Mouse (Mus musculus) cerebellum, adult 2 months (tissue): ENCODE data around the gene Efemp1.

Source experiments
- CTCF ChIP-seq: fragments of 200-500 bp; IDR thresholded peaks from 2 replicates; pipeline ENCODE4 v1.5.1; 2011; ENCODE audit warnings: low read depth, mild to moderate bottlenecking, control low read depth, low read length, moderate library complexity, borderline replicate concordance; ENCODE audit not compliant: insufficient read depth
- POLR2A ChIP-seq: fragments of 200-500 bp; IDR thresholded peaks from 2 replicates; pipeline ENCODE4 v1.6.1; 2011; ENCODE audit warnings: low read length, control low read depth, borderline replicate concordance; ENCODE audit not compliant: insufficient read depth

DNA sequence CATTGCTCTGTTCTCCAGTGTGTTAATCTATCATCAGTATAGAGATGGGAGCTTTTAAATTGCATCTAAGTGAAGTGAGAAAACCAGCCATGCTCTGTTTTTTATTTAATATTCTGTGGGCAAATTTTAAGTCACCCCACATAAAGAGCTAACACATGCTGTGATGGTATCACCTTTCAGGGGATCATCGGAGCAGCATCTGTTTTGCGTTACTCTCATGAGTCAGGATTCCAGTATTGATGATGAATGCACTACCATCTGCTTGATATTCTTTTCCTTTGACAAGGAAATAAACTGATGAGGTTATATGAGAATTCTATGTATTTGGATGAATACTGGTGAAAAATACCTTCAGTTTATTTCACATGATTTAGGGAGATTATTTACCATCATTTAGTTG is 16.1 kb downstream of the Efemp1 start:
- TF ChIP-seq CTCF (no peak), POLR2A (no peak)
